Mouse (Mus musculus) ES-E14 (cell line): ENCODE measurements around the gene Akap2.

Source experiments
- HCFC1 ChIP-seq: IDR thresholded peaks from 2 replicates; pipeline ENCODE4 v1.6.1; 2012; ENCODE audit warnings: low read length, inconsistent platforms, borderline replicate concordance; ENCODE audit not compliant: insufficient read depth
- MAFK ChIP-seq: IDR thresholded peaks from 2 replicates; pipeline ENCODE4 v1.6.1; 2014; ENCODE audit warnings: mild to moderate bottlenecking, low read depth, low read length, inconsistent platforms; ENCODE audit not compliant: insufficient read depth
- ZC3H11A ChIP-seq: IDR thresholded peaks from 2 replicates; pipeline ENCODE4 v1.6.1; 2012; ENCODE audit warnings: low read depth, mild to moderate bottlenecking, inconsistent platforms, low read length, borderline replicate concordance
- ZNF384 ChIP-seq: IDR thresholded peaks from 2 replicates; pipeline ENCODE4 v1.6.1; 2012; ENCODE audit warnings: low read depth, low read length, inconsistent platforms

DNA sequence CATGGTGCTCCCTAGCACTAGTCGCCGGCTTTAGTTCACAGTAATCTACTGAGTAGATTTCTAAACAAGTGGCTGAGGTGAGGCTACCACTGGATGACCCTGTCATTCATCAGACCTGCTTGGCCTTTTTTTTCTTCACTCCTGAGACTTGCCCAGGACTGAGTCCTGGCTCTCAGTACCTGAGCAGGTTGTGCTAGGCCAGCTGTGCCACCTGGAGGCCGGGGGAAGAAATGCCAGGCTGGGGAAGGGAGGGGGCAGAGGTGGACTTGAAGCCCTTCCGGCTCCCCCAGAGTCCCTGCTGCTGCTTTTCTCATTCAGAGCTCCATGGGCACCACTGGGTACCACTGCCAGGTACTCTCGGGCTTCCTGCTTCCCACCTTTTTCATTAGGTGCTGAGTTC is 71.3 kb downstream of the Akap2 start:
- TF ChIP-seq MAFK = no peak
- no peak for TF ChIP-seq HCFC1
- no peak for TF ChIP-seq ZNF384
- TF ChIP-seq ZC3H11A = peak; percentile 42; the same call in 1 of the 2 replicates
